ENCODE assay signal across 14 mouse cellular contexts in genomic region chr2:117941517-117942096, GRCm38 (mm10).
DNase-seq lines count a peak whose midpoint lies in the region; ATAC-seq and TF ChIP-seq lines count a peak whose summit lies in the region.
"Had no signal": no experiment of that assay in that cellular context is flagged by ENCODE, and none has a peak within 500 bp of the region (broad histone marks: within the 10 kb centered on the region; RNA-seq: fewer than 3 reads in every experiment).

No protein-coding gene starts in this region.

- 29% methylated on average over 6 of the region's 6 CpGs for WGBS in heart, postnatal 0 days

- peak overlapping the region; percentile 46 for H3K4me2 ChIP-seq in heart, postnatal 0 days (ENCODE audit: low read depth, low read length)
- H3K4me2 ChIP-seq: hindbrain, embryonic 15.5 days; limb, embryonic 15.5 days; neural tube, embryonic 12.5 days had no signal

- no peak for ATAC-seq in heart, postnatal 0 days (ENCODE audit: insufficient read depth, low read depth)
- ATAC-seq in monocyte, adult 5-6 weeks (replicated peaks; ENCODE audit: insufficient number of reproducible peaks, low FRiP score, low TSS enrichment, poor library complexity, severe bottlenecking), result no peak
- ATAC-seq: forebrain, postnatal 0 days had no signal

- H3K9me3 ChIP-seq in heart, postnatal 0 days (replicated peaks; ENCODE audit: control insufficient read depth, low read length), result no peaks in the 10 kb centered on the region
- H3K9me3 ChIP-seq: hindbrain, embryonic 15.5 days; limb, embryonic 15.5 days; neural tube, embryonic 12.5 days had no signal

- no peak overlapping the region for H3K9ac ChIP-seq in heart, postnatal 0 days (replicated peaks; ENCODE audit: low read depth, low read length)
- H3K9ac ChIP-seq: forebrain, postnatal 0 days; hindbrain, embryonic 15.5 days; limb, embryonic 15.5 days; neural tube, embryonic 12.5 days had no signal

- H3K27ac ChIP-seq in heart, postnatal 0 days (ENCODE audit: low read depth), result no peak overlapping the region
- H3K27ac ChIP-seq: hindbrain, embryonic 15.5 days; limb, embryonic 15.5 days; neural tube, embryonic 12.5 days had no signal

- DNase-seq in heart, postnatal 0 days (ENCODE audit: low spot score), result peak; percentile 12
- DNase-seq in heart, adult 8-10 months (ENCODE audit: low spot score), result no peak
- DNase-seq in right cerebral cortex, adult 2 months (ENCODE audit: low spot score in 2 of 2), result peak; percentile 10 to 12
- no peak for DNase-seq in right cerebral cortex, postnatal 25 days
- peak; percentile 30 for DNase-seq in lung, postnatal 36 days
- no peak for DNase-seq in kidney, adult 9 months
- DNase-seq: cerebellum, adult 18-20 months; forebrain, postnatal 0 days; heart, adult 11 months; kidney, adult 8-10 months had no signal

- no peaks in the 10 kb centered on the region for H3K27me3 ChIP-seq in heart, postnatal 0 days (ENCODE audit: control insufficient read depth, insufficient read depth, low read length)
- H3K27me3 ChIP-seq: hindbrain, embryonic 15.5 days; limb, embryonic 15.5 days; neural tube, embryonic 12.5 days had no signal

- TF ChIP-seq CTCF in heart, postnatal 0 days (IDR thresholded peaks at IDR 0.05; ENCODE audit: low read depth), result no peak

- no peaks in the 10 kb centered on the region for H3K4me1 ChIP-seq in heart, postnatal 0 days (ENCODE audit: control insufficient read depth, insufficient read depth)
- H3K4me1 ChIP-seq: hindbrain, embryonic 15.5 days had no signal

- H3K36me3 ChIP-seq in heart, postnatal 0 days (replicated peaks; ENCODE audit: control insufficient read depth, insufficient read depth, low read length), result no peaks in the 10 kb centered on the region
- H3K36me3 ChIP-seq: hindbrain, embryonic 15.5 days; limb, embryonic 15.5 days; neural tube, embryonic 12.5 days had no signal

- H3K4me3 ChIP-seq in heart, postnatal 0 days (ENCODE audit: low read depth, low read length), result peak overlapping the region; percentile 29
- H3K4me3 ChIP-seq: hindbrain, embryonic 15.5 days; limb, embryonic 15.5 days; neural tube, embryonic 12.5 days had no signal

- no peak for TF ChIP-seq EP300 in heart, postnatal 0 days (IDR thresholded peaks at IDR 0.05; ENCODE audit: low read depth)

Comparison
In these comparisons a context has a peak if more than half of its experiments do, and no peak if none do; other contexts are left out.
1. DNase-seq: peak in heart, postnatal 0 days (single experiment), right cerebral cortex, adult 2 months (2 of 2) and lung, postnatal 36 days (single experiment); none in heart, adult 8-10 months (single experiment), right cerebral cortex, postnatal 25 days (single experiment) and kidney, adult 9 months (single experiment).